Mouse (Mus musculus): ENCODE results near the gene D330045A20Rik.

GRCm38 (mm10) chrX:139435202-139435601 lies 45.0 kb upstream of the D330045A20Rik start:
- TF ChIP-seq CTCF (IDR thresholded peaks at IDR 0.05; ENCODE audit: low read depth) (no peak), EP300 (IDR thresholded peaks at IDR 0.05; ENCODE audit: low read depth) (no peak)
